In genomic region chr3:118434847-118435246, GRCm38 (mm10) we compare ENCODE assay signal across 8 mouse cellular contexts.
DNase-seq lines count a peak whose midpoint lies in the region; ATAC-seq and TF ChIP-seq lines count a peak whose summit lies in the region.

No protein-coding gene starts in this region.

- no peak overlapping the region for H3K9ac ChIP-seq in liver, adult 2 months (ENCODE audit: low read depth, low read length)
- H3K9ac ChIP-seq in liver, embryonic 11.5 days (ENCODE audit: low read depth, low read length) = no peak overlapping the region
- H3K9ac ChIP-seq in embryonic facial prominence, embryonic 14.5 days (ENCODE audit: low read depth, low read length) = peak overlapping the region; percentile 44; the same call in 1 of the 2 replicates
- H3K9ac ChIP-seq in hindbrain, embryonic 15.5 days = peak overlapping the region; percentile 61
- H3K9ac ChIP-seq in neural tube, embryonic 11.5 days (ENCODE audit: low read length) = no peak overlapping the region

- no peak overlapping the region for H3K27ac ChIP-seq in liver, adult 2 months (replicated peaks; ENCODE audit: insufficient read depth, low read depth, low read length)
- no peak overlapping the region for H3K27ac ChIP-seq in liver, embryonic 11.5 days (ENCODE audit: low read depth, low read length)
- H3K27ac ChIP-seq in embryonic facial prominence, embryonic 14.5 days (replicated peaks; ENCODE audit: low read depth, low read length) = no peak overlapping the region
- peak overlapping the region; percentile 80 for H3K27ac ChIP-seq in hindbrain, embryonic 15.5 days (replicated peaks)
- no peak overlapping the region for H3K27ac ChIP-seq in neural tube, embryonic 11.5 days (ENCODE audit: low read depth, low read length)

- peak overlapping the region; percentile 15; the same call in 1 of the 2 replicates for H3K4me3 ChIP-seq in liver, adult 2 months (ENCODE audit: insufficient read depth, low read depth, low read length)
- no peak overlapping the region for H3K4me3 ChIP-seq in liver, embryonic 11.5 days (ENCODE audit: low read depth, low read length)
- H3K4me3 ChIP-seq in embryonic facial prominence, embryonic 14.5 days (ENCODE audit: low read depth, low read length) = peak overlapping the region; percentile 48
- H3K4me3 ChIP-seq in hindbrain, embryonic 15.5 days = peak overlapping the region; percentile 63
- peak overlapping the region; percentile 48 for H3K4me3 ChIP-seq in neural tube, embryonic 11.5 days (ENCODE audit: low read depth, low read length)

- no peak for TF ChIP-seq CTCF in liver, adult 2 months (IDR thresholded peaks at IDR 0.05; ENCODE audit: low read depth, low read length)

- 22% methylated on average over 13 of the region's 13 CpGs for WGBS in liver, adult 2 months
- WGBS in liver, embryonic 11.5 days = 5% methylated on average over 13 of the region's 13 CpGs
- 1% methylated on average over 13 of the region's 13 CpGs for WGBS in embryonic facial prominence, embryonic 14.5 days
- WGBS in hindbrain, embryonic 15.5 days = 1% methylated on average over 13 of the region's 13 CpGs
- WGBS in neural tube, embryonic 11.5 days = 2% methylated on average over 13 of the region's 13 CpGs

- peaks cover 20% of the 10 kb centered on the region; the same call in 1 of the 2 replicates for H3K4me1 ChIP-seq in liver, adult 2 months (ENCODE audit: control insufficient read depth, insufficient read depth, low read length)
- no peaks in the 10 kb centered on the region for H3K4me1 ChIP-seq in liver, embryonic 11.5 days (replicated peaks; ENCODE audit: control insufficient read depth, insufficient read depth, low read length)
- H3K4me1 ChIP-seq in embryonic facial prominence, embryonic 14.5 days (ENCODE audit: control insufficient read depth, insufficient read depth, low read length) = peaks cover 9% of the 10 kb centered on the region; the same call in 1 of the 2 replicates
- peaks cover 17% of the 10 kb centered on the region for H3K4me1 ChIP-seq in hindbrain, embryonic 15.5 days (replicated peaks)
- H3K4me1 ChIP-seq in neural tube, embryonic 11.5 days (ENCODE audit: control insufficient read depth, insufficient read depth, low read length) = no peaks in the 10 kb centered on the region

- TF ChIP-seq POLR2A in liver, adult 2 months (IDR thresholded peaks at IDR 0.05; ENCODE audit: extremely low read depth, insufficient read depth, low read length) = no peak

- H3K79me2 ChIP-seq in liver, adult 2 months (ENCODE audit: control insufficient read depth, insufficient read depth, low read length) = no peaks in the 10 kb centered on the region

- no peaks in the 10 kb centered on the region for H3K9me3 ChIP-seq in liver, embryonic 11.5 days (ENCODE audit: control insufficient read depth, low read length)
- no peaks in the 10 kb centered on the region for H3K9me3 ChIP-seq in embryonic facial prominence, embryonic 14.5 days (ENCODE audit: control insufficient read depth, low read length)
- no peaks in the 10 kb centered on the region for H3K9me3 ChIP-seq in hindbrain, embryonic 15.5 days
- no peaks in the 10 kb centered on the region for H3K9me3 ChIP-seq in neural tube, embryonic 11.5 days (ENCODE audit: control insufficient read depth, low read length)

- H3K4me2 ChIP-seq in liver, embryonic 11.5 days = no peak overlapping the region
- peak overlapping the region; percentile 62 for H3K4me2 ChIP-seq in embryonic facial prominence, embryonic 14.5 days (ENCODE audit: low read depth, low read length)
- peak overlapping the region; percentile 97 for H3K4me2 ChIP-seq in hindbrain, embryonic 15.5 days
- H3K4me2 ChIP-seq in neural tube, embryonic 11.5 days (ENCODE audit: low read depth) = peak overlapping the region; percentile 92

- no peaks in the 10 kb centered on the region for H3K27me3 ChIP-seq in liver, adult 2 months (ENCODE audit: control insufficient read depth, insufficient read depth, low read length)
- H3K27me3 ChIP-seq in liver, embryonic 11.5 days (replicated peaks; ENCODE audit: control insufficient read depth, insufficient read depth, low read length) = peaks cover 50% of the 10 kb centered on the region
- H3K27me3 ChIP-seq in embryonic facial prominence, embryonic 14.5 days (replicated peaks; ENCODE audit: control insufficient read depth, insufficient read depth, low read length) = peaks cover 65% of the 10 kb centered on the region
- 0 out of 2 replicates have a peak, but pooled peaks cover 6% of the 10 kb centered on the region for H3K27me3 ChIP-seq in hindbrain, embryonic 15.5 days
- H3K27me3 ChIP-seq in neural tube, embryonic 11.5 days (ENCODE audit: control insufficient read depth, insufficient read depth, low read length) = peaks cover 18% of the 10 kb centered on the region

- ATAC-seq in liver, embryonic 11.5 days (replicated peaks; ENCODE audit: low FRiP score) = no peak
- no peak for ATAC-seq in embryonic facial prominence, embryonic 14.5 days (ENCODE audit: low read depth)
- ATAC-seq in hindbrain, embryonic 15.5 days (ENCODE audit: low FRiP score, low read depth) = no peak
- ATAC-seq in neural tube, embryonic 11.5 days (ENCODE audit: insufficient read depth, low FRiP score, low TSS enrichment) = no peak
- ATAC-seq in erythroid progenitor cell, adult 5-6 weeks (replicated peaks; ENCODE audit: low FRiP score, poor library complexity, severe bottlenecking) = no peak

- no peak for DNase-seq in liver, adult 2 months (ENCODE audit: extremely low read depth, low read depth, low spot score)
- no peak for DNase-seq in liver, embryonic 11.5 days (ENCODE audit: low spot score)
- DNase-seq in embryonic facial prominence, embryonic 14.5 days (ENCODE audit: low spot score) = no peak
- DNase-seq in neural tube, embryonic 11.5 days (ENCODE audit: low spot score) = peak; percentile 19
- DNase-seq in cerebellum, adult 8-10 months = no peak
- DNase-seq in kidney, postnatal 4 days = no peak

- no peaks in the 10 kb centered on the region for H3K36me3 ChIP-seq in liver, adult 2 months (ENCODE audit: control insufficient read depth, insufficient read depth, low read length)
- H3K36me3 ChIP-seq in liver, embryonic 11.5 days (ENCODE audit: control insufficient read depth, insufficient read depth, low read length) = no peaks in the 10 kb centered on the region
- no peaks in the 10 kb centered on the region for H3K36me3 ChIP-seq in embryonic facial prominence, embryonic 14.5 days (ENCODE audit: control insufficient read depth, insufficient read depth, low read length)
- no peaks in the 10 kb centered on the region for H3K36me3 ChIP-seq in hindbrain, embryonic 15.5 days
- H3K36me3 ChIP-seq in neural tube, embryonic 11.5 days (ENCODE audit: control insufficient read depth, insufficient read depth, low read length) = no peaks in the 10 kb centered on the region

Comparison
In these comparisons a context has a peak if more than half of its experiments do, and no peak if none do; other contexts are left out.
1. H3K9ac ChIP-seq: peak in embryonic facial prominence, embryonic 14.5 days (single experiment) and hindbrain, embryonic 15.5 days (single experiment); none in liver, adult 2 months (single experiment), liver, embryonic 11.5 days (single experiment) and neural tube, embryonic 11.5 days (single experiment).